Mouse (Mus musculus): Measurements from ENCODE around the gene Gk2.

DNA sequence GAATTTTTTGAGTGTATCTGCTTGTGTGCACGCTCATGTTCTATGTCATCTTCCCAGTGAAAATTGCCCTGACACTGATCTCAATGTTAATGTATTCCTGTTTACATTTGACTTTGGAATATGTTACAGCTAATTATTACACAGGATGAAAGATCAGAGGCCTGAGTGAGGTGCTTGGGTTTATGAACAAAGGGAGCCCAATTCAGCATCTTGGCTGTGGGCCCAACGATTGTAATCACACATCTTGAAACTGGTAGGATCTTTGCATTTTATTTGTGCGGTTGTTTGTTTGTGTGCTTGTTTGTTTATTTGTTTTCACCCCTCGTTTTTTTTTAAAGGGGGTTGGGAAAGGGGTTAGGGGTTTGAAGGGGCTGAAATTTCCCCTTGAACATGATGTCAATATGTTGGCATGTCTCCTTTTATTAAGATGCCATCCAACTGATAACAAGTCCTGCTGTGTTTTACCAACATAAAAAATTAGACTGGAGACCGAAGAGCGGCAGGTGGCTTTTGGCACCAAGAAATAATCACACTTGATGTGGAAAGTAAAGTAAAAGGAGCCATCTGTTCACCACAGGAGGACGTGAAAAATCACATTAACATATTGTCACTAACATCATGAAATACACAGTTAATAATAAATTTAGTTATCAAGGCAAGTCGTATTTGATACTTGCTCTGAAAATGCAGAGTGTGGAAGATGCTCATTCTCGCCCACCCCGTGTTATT, 9.8 kb upstream of the Gk2 start:
- no peak for TF ChIP-seq POLR2A (IDR thresholded peaks at IDR 0.05; ENCODE audit: borderline replicate concordance, control insufficient read depth, low read depth, low read length)
- TF ChIP-seq CTCF (IDR thresholded peaks at IDR 0.05; ENCODE audit: control insufficient read depth, insufficient read depth, low read length), result no peak
